ENCODE assay signal across 14 mouse cellular contexts in the genomic region with DNA sequence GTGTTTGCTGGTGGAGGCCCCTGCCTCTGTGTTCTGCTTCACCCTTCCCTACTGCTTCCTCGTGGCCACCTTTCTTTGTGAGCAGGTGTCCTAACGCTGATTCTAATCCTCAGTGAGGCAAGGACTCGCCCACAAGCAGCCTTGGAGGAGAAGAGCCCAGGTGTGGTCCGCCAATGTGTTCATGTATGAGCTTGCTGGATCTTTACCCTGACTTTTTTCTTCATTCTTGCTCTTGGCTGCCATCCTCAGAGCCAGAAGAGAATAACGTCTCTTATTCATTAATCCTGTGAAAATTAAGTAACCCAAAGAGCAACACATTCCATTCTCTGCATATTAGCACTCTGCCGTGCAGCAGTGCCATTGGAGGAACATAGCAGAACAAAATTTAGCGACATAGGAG.
DNase-seq lines count a peak whose midpoint lies in the region; ATAC-seq and TF ChIP-seq lines count a peak whose summit lies in the region.
"Had no signal": no experiment of that assay in that cellular context is flagged by ENCODE, and none has a peak within 500 bp of the region (broad histone marks: within the 10 kb centered on the region; RNA-seq: fewer than 3 reads in every experiment).

No protein-coding gene starts in this region.

- no peaks in the 10 kb centered on the region for H3K27me3 ChIP-seq in intestine, postnatal 0 days (replicated peaks; ENCODE audit: control insufficient read depth, insufficient read depth, low read length)
- H3K27me3 ChIP-seq in intestine, embryonic 15.5 days (replicated peaks): no peaks in the 10 kb centered on the region
- H3K27me3 ChIP-seq in midbrain, postnatal 0 days (ENCODE audit: insufficient read depth, low read length): no peaks in the 10 kb centered on the region
- H3K27me3 ChIP-seq in midbrain, embryonic 10.5 days (ENCODE audit: low read depth, poor library complexity, severe bottlenecking): no peaks in the 10 kb centered on the region

- 68% methylated on average over 7 of the region's 7 CpGs for WGBS in intestine, postnatal 0 days
- WGBS in intestine, embryonic 15.5 days: 72% methylated on average over 7 of the region's 7 CpGs
- WGBS in midbrain, postnatal 0 days: 80% methylated on average over 7 of the region's 7 CpGs
- WGBS in midbrain, embryonic 10.5 days: 82% methylated on average over 7 of the region's 7 CpGs

- peak; percentile 41 for TF ChIP-seq CTCF in intestine, postnatal 0 days (IDR thresholded peaks at IDR 0.05; ENCODE audit: low read depth)
- TF ChIP-seq CTCF in midbrain, postnatal 0 days (IDR thresholded peaks at IDR 0.05): peak; percentile 51

- no peaks in the 10 kb centered on the region for H3K9me3 ChIP-seq in intestine, postnatal 0 days (ENCODE audit: control insufficient read depth)
- H3K9me3 ChIP-seq in intestine, embryonic 15.5 days: no peaks in the 10 kb centered on the region
- no peaks in the 10 kb centered on the region for H3K9me3 ChIP-seq in midbrain, postnatal 0 days (ENCODE audit: low read length)
- no peaks in the 10 kb centered on the region for H3K9me3 ChIP-seq in midbrain, embryonic 10.5 days (replicated peaks)

- peaks cover 4% of the 10 kb centered on the region; the same call in 1 of the 2 replicates for H3K36me3 ChIP-seq in intestine, postnatal 0 days (ENCODE audit: control insufficient read depth, insufficient read depth)
- no peaks in the 10 kb centered on the region for H3K36me3 ChIP-seq in intestine, embryonic 15.5 days
- H3K36me3 ChIP-seq in midbrain, postnatal 0 days (ENCODE audit: insufficient read depth, low read length): no peaks in the 10 kb centered on the region
- peaks cover 5% of the 10 kb centered on the region; the same call in 1 of the 2 replicates for H3K36me3 ChIP-seq in midbrain, embryonic 10.5 days

- no peak overlapping the region for H3K4me3 ChIP-seq in intestine, postnatal 0 days (ENCODE audit: low read depth, low read length)
- no peak overlapping the region for H3K4me3 ChIP-seq in intestine, embryonic 15.5 days (replicated peaks)
- no peak overlapping the region for H3K4me3 ChIP-seq in midbrain, postnatal 0 days (ENCODE audit: low read depth, low read length)
- no peak overlapping the region for H3K4me3 ChIP-seq in midbrain, embryonic 10.5 days

- no peak overlapping the region for H3K27ac ChIP-seq in intestine, postnatal 0 days (ENCODE audit: low read depth, low read length)
- H3K27ac ChIP-seq in intestine, embryonic 15.5 days: no peak overlapping the region
- no peak overlapping the region for H3K27ac ChIP-seq in midbrain, postnatal 0 days (ENCODE audit: low read depth, low read length)
- no peak overlapping the region for H3K27ac ChIP-seq in midbrain, embryonic 10.5 days (replicated peaks)

- DNase-seq in midbrain, postnatal 0 days (ENCODE audit: low spot score): peak; percentile 32
- no peak for DNase-seq in midbrain, embryonic 10.5 days (ENCODE audit: low spot score)
- DNase-seq in NIH3T3 (ENCODE audit: low read depth): peak; percentile 13
- DNase-seq in induced T-regulatory cell, adult 2 months (ENCODE audit: low read depth): peak; percentile 14
- no peak for DNase-seq in right cerebral cortex, adult 18-20 months
- DNase-seq: adrenal gland, postnatal 25 days; cerebellum, adult 11 months; heart, postnatal 14 days; kidney, postnatal 14 days; liver; lung, embryonic 14.5 days; thymus, postnatal 36 days had no signal

- H3K4me1 ChIP-seq in intestine, postnatal 0 days (replicated peaks; ENCODE audit: control insufficient read depth, insufficient read depth, low read length): no peaks in the 10 kb centered on the region
- H3K4me1 ChIP-seq in intestine, embryonic 15.5 days (replicated peaks): no peaks in the 10 kb centered on the region
- no peaks in the 10 kb centered on the region for H3K4me1 ChIP-seq in midbrain, postnatal 0 days (ENCODE audit: insufficient read depth, low read length)
- H3K4me1 ChIP-seq in midbrain, embryonic 10.5 days: no peaks in the 10 kb centered on the region

- H3K4me2 ChIP-seq in intestine, postnatal 0 days (replicated peaks; ENCODE audit: low read depth): no peak overlapping the region
- no peak overlapping the region for H3K4me2 ChIP-seq in intestine, embryonic 15.5 days (replicated peaks)
- H3K4me2 ChIP-seq in midbrain, postnatal 0 days (ENCODE audit: low read depth, low read length, poor library complexity, severe bottlenecking): no peak overlapping the region
- H3K4me2 ChIP-seq: lung, embryonic 14.5 days had no signal

- no peak overlapping the region for H3K9ac ChIP-seq in intestine, postnatal 0 days (ENCODE audit: low read depth, low read length)
- no peak overlapping the region for H3K9ac ChIP-seq in intestine, embryonic 15.5 days
- H3K9ac ChIP-seq in midbrain, postnatal 0 days (replicated peaks; ENCODE audit: low read length, poor library complexity, severe bottlenecking): no peak overlapping the region
- H3K9ac ChIP-seq: lung, embryonic 14.5 days had no signal

- no peak for ATAC-seq in intestine, postnatal 0 days
- no peak for ATAC-seq in intestine, embryonic 15.5 days
- no peak for ATAC-seq in midbrain, postnatal 0 days (ENCODE audit: low FRiP score)

Comparison
In these comparisons a context has a peak if more than half of its experiments do, and no peak if none do; other contexts are left out.
1. DNase-seq: peak in midbrain, postnatal 0 days (single experiment), NIH3T3 (single experiment) and induced T-regulatory cell, adult 2 months (single experiment); none in midbrain, embryonic 10.5 days (single experiment) and right cerebral cortex, adult 18-20 months (single experiment).